Mouse (Mus musculus) limb, embryonic 13.5 days (tissue): ENCODE results near the gene Cpa2. TPM values are rescaled to one million over a fixed set of nuclear protein-coding genes. Genes with fewer than 3 reads are reported as not detected.

Source experiments
- ATAC-seq: fragments of 200-750 bp; cut with Nextera tagmentation; 2 replicates; pipeline ENCODE4 v1.8.0; 2017; ENCODE audit warnings: low read depth, moderate number of reproducible peaks, moderate TSS enrichment; ENCODE audit not compliant: low FRiP score
- H3K27ac ChIP-seq: fragments of 300-500 bp; sonication (generic); 2 replicates; pipeline ENCODE4 v1.5.1; 2015; ENCODE audit warnings: inconsistent platforms, mild to moderate bottlenecking, moderate library complexity
- H3K27me3 ChIP-seq: fragments of 300-500 bp; sonication (generic); 2 replicates; pipeline ENCODE4 v1.6.1; 2015; ENCODE audit warnings: mild to moderate bottlenecking, inconsistent platforms
- H3K36me3 ChIP-seq: fragments of 300-500 bp; sonication (generic); 2 replicates; pipeline ENCODE4 v1.6.1; 2015; ENCODE audit warnings: inconsistent platforms, mild to moderate bottlenecking, moderate library complexity
- H3K4me1 ChIP-seq: fragments of 300-500 bp; sonication (generic); 2 replicates; pipeline ENCODE4 v1.6.1; 2015; ENCODE audit warnings: inconsistent platforms
- H3K4me2 ChIP-seq: fragments of 300-500 bp; sonication (generic); replicated peaks from 2 replicates; pipeline ENCODE4 v1.6.1; 2015; ENCODE audit warnings: inconsistent platforms, mild to moderate bottlenecking, moderate library complexity
- H3K4me3 ChIP-seq: fragments of 300-500 bp; sonication (generic); 2 replicates; pipeline ENCODE4 v1.5.1; 2015; ENCODE audit warnings: moderate library complexity, mild to moderate bottlenecking, inconsistent platforms
- H3K9ac ChIP-seq: fragments of 300-500 bp; sonication (generic); 2 replicates; pipeline ENCODE4 v1.6.1; 2015; ENCODE audit warnings: mild to moderate bottlenecking, inconsistent platforms
- H3K9me3 ChIP-seq: fragments of 300-500 bp; sonication (generic); 2 replicates; pipeline ENCODE4 v1.6.1; 2016; ENCODE audit warnings: inconsistent platforms
- WGBS: fragments of 180-500 bp; shearing (Covaris S2); methylation state at CpG from one replicate; pipeline ENCODE4 v1.1.7; 2015; 5-methylcytosine and 5-hydroxymethylcytosine counted together
- polyA plus RNA-seq: library from polyadenylated mRNA; unstranded; fragments of >200 nt; fragmentation: Nextera tagmentation; extraction: Ambion mirVana; gene quantifications from 2 replicates; pipeline ENCODE4 v1.2.1, GENCODE M21; 2015

The Cpa2 gene
- polyA plus RNA-seq, 1 experiment from 2014 or later: 10.4 TPM

DNA sequence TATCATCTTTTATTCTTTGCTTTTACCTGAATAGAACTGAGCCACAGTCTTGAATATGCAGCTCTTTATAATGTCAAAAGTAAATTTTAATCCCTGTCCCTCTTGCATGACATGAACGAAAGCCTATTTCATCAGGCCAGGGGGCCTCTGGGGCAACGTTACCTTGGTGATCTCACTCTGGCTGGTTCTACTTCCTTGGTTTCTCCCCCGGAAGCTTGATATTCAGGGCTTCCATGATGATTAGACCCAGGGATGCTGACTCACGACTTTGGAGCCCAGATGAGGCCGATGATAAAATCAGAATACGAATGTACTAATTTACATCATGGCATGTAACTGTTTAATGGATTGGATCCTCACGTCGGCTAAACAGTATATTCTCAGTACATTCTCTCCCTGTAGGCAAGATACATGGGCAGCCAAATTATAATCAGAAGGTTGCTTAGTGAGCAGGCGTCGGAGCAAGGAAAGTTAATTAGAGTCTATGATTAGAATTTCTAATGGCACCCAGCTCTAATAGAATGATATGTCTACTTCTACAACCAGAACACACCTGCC lies 51.1 kb downstream of the Cpa2 start:
- peaks cover 41% of the 10 kb centered on the region for H3K4me1 ChIP-seq
- H3K9ac ChIP-seq: no peak overlapping the region
- H3K4me2 ChIP-seq: no peak overlapping the region
- WGBS: 53% methylated on average over 10 of the region's 10 CpGs
- H3K36me3 ChIP-seq: no peaks in the 10 kb centered on the region
- no peaks in the 10 kb centered on the region for H3K27me3 ChIP-seq
- no peak overlapping the region for H3K4me3 ChIP-seq
- ATAC-seq: no peak
- H3K9me3 ChIP-seq: no peaks in the 10 kb centered on the region
- no peak overlapping the region for H3K27ac ChIP-seq

GRCm38 (mm10) chr6:30594364-30594763 lies 53.0 kb downstream of the Cpa2 start:
- H3K9ac ChIP-seq: no peak overlapping the region
- no peaks in the 10 kb centered on the region for H3K27me3 ChIP-seq
- H3K36me3 ChIP-seq: no peaks in the 10 kb centered on the region
- H3K4me3 ChIP-seq: no peak overlapping the region
- no peak for ATAC-seq
- no peak overlapping the region for H3K4me2 ChIP-seq
- H3K4me1 ChIP-seq: peaks cover 42% of the 10 kb centered on the region
- no peaks in the 10 kb centered on the region for H3K9me3 ChIP-seq
- H3K27ac ChIP-seq: no peak overlapping the region
- 81% methylated on average over 7 of the region's 7 CpGs for WGBS

GRCm38 (mm10) chr6:30596230-30596898 lies 55.0 kb downstream of the Cpa2 start:
- ATAC-seq: no peak
- Histone ChIP-seq H3K36me3 (no peaks in the 10 kb centered on the region), H3K27ac (peak overlapping the region; percentile 67; the same call in 1 of the 2 replicates), H3K4me3 (no peak overlapping the region), H3K4me2 (no peak overlapping the region), H3K9me3 (no peaks in the 10 kb centered on the region), H3K9ac (no peak overlapping the region), H3K27me3 (no peaks in the 10 kb centered on the region), H3K4me1 (peaks cover 33% of the 10 kb centered on the region)
- WGBS: 82% methylated on average over 8 of the region's 8 CpGs

GRCm38 (mm10) chr6:30600033-30600432 lies 58.7 kb downstream of the Cpa2 start:
- Histone ChIP-seq H3K4me3 (no peak overlapping the region), H3K36me3 (no peaks in the 10 kb centered on the region), H3K27me3 (no peaks in the 10 kb centered on the region), H3K4me2 (no peak overlapping the region), H3K9ac (no peak overlapping the region), H3K4me1 (peaks cover 34% of the 10 kb centered on the region), H3K27ac (no peak overlapping the region), H3K9me3 (no peaks in the 10 kb centered on the region)
- no peak for ATAC-seq
- WGBS: 79% methylated on average over 3 of the region's 3 CpGs

DNA sequence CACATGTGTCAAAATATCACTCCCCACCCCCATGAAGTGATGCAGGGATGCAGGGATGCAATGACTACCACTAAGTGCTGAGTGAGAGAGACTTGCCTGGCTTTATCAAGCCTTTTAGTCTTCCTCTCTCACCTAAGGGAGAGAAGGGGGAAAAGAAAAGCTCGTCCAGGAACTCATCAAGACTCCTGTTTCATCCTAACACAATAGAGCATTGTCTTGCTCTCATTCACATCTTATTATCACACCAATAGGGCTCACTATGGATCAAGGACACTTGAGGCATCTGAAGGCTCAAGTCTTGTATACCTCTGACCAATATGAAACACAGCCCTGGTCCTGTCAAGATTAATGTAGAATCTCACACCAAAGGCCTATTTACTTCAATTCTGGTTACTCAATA lies 59.6 kb downstream of the Cpa2 start:
- Histone ChIP-seq H3K4me3 (no peak overlapping the region), H3K4me2 (no peak overlapping the region), H3K9ac (no peak overlapping the region), H3K27me3 (no peaks in the 10 kb centered on the region), H3K4me1 (peaks cover 34% of the 10 kb centered on the region), H3K9me3 (no peaks in the 10 kb centered on the region), H3K36me3 (no peaks in the 10 kb centered on the region), H3K27ac (no peak overlapping the region)
- ATAC-seq: no peak
- WGBS: 81% methylated on average over 1 of the region's 1 CpGs

DNA sequence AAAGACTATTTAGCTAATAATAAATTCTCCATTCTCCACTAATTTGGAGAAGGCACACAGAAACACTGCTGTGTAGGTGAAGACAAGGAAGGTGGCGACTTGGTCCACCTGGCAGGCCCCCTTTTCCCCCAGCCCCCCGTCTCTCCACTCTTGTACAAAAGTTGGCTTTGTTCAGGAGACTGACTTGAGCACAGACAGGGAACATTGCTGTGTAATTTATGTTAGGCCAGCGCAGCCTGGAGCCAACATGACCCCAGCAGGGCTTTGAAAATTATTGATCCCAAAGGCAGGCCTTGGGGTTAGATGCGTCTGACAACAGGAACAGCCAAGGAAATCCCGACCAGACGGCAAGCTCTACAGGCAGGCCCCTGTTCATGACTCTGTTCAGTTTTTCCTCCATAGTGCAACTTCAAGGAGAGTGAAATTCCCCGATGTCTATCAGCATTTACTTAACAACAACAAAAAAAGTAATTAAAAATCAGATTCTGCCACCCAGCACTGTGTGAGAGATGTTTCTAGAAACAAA lies 63.0 kb downstream of the Cpa2 start:
- WGBS: 25% methylated on average over 7 of the region's 7 CpGs
- Histone ChIP-seq H3K4me1 (peaks cover 31% of the 10 kb centered on the region), H3K27me3 (no peaks in the 10 kb centered on the region), H3K9me3 (no peaks in the 10 kb centered on the region), H3K4me3 (no peak overlapping the region), H3K27ac (peak overlapping the region; percentile 44; the same call in 1 of the 2 replicates), H3K9ac (no peak overlapping the region), H3K4me2 (no peak overlapping the region), H3K36me3 (no peaks in the 10 kb centered on the region)
- peak; percentile 58 for ATAC-seq

- WGBS: 81% methylated on average over 4 of the region's 4 CpGs
Observed at GRCm38 (mm10) chr6:30605111-30605510, 63.7 kb downstream of the Cpa2 start.

DNA sequence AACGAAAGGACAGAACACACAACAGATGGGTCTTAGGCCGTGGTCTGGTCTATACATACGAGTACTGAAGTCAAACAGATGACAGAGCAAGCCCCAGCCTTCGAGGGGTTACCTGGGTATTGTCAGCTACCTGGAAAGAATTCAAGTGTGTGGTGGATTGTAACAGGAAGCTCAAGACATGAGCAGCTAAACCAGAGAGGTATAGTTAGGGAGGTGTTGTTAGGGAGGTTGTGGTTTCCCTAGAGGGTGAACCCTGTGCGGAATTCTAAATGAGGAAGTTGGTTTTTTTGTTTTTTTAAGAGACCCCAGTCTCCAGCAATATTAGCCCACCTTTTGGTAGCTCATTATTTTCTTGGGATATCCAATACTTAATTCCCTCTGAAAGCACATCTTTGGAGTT lies 64.3 kb downstream of the Cpa2 start:
- no peaks in the 10 kb centered on the region for H3K9me3 ChIP-seq
- H3K27ac ChIP-seq: peak overlapping the region; percentile 44; the same call in 1 of the 2 replicates
- H3K36me3 ChIP-seq: no peaks in the 10 kb centered on the region
- H3K4me3 ChIP-seq: no peak overlapping the region
- H3K9ac ChIP-seq: no peak overlapping the region
- whole genome bisulfite sequencing: 63% methylated on average over 5 of the region's 5 CpGs
- H3K27me3 ChIP-seq: no peaks in the 10 kb centered on the region
- H3K4me2 ChIP-seq: no peak overlapping the region
- no peak for ATAC-seq
- peaks cover 31% of the 10 kb centered on the region for H3K4me1 ChIP-seq

More at GRCm38 (mm10) chr6:30605111-30605510, 63.7 kb downstream of the Cpa2 start:
- Histone ChIP-seq H3K4me2 (no peak overlapping the region), H3K4me1 (peaks cover 31% of the 10 kb centered on the region), H3K36me3 (no peaks in the 10 kb centered on the region), H3K4me3 (no peak overlapping the region), H3K27me3 (no peaks in the 10 kb centered on the region), H3K9ac (no peak overlapping the region), H3K27ac (peak overlapping the region; percentile 44; the same call in 1 of the 2 replicates), H3K9me3 (no peaks in the 10 kb centered on the region)
- no peak for ATAC-seq

DNA sequence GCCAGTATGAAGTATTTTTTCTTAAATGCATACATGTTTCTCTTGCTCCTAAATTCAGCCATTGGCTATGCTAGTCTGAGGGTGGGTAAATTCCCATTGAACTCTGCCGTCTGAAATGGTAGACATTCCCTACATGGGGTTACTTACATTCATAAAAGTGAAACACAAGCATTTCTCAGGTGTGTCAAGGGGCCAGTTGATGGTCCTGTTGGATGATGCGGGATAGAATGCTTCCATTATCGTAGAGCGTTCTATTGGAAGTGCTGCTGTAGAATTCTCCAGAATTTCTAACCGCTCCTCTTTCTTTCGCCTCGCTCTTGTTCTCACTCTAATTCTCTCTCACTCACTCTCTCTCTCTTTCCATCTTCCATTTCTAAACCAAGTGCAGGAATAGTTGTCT lies 69.3 kb downstream of the Cpa2 start, which contains the start of gene Cpa5:
TSS of gene Cpa5 (plus strand) at position 301 of the 400 bp plus-strand sequence.
- Histone ChIP-seq H3K27me3 (no peaks in the 10 kb centered on the region), H3K9ac (no peak within 1 kb of the TSS), H3K27ac (no peak within 1 kb of the TSS), H3K4me1 (peaks cover 28% of the 10 kb centered on the region), H3K4me3 (no peak within 1 kb of the TSS), H3K9me3 (no peaks in the 10 kb centered on the region), H3K4me2 (no peak within 1 kb of the TSS), H3K36me3 (no peaks in the 10 kb centered on the region)
- no peak for ATAC-seq
- WGBS: 94% methylated on average over 7 of the region's 7 CpGs

- H3K4me3 ChIP-seq: no peak overlapping the region
- no peaks in the 10 kb centered on the region for H3K36me3 ChIP-seq
- no peak overlapping the region for H3K4me2 ChIP-seq
- H3K27ac ChIP-seq: no peak overlapping the region
- no peak for ATAC-seq
- H3K4me1 ChIP-seq: peaks cover 28% of the 10 kb centered on the region
- WGBS: 71% methylated on average over 5 of the region's 5 CpGs
- H3K9ac ChIP-seq: no peak overlapping the region
- H3K27me3 ChIP-seq: no peaks in the 10 kb centered on the region
- no peaks in the 10 kb centered on the region for H3K9me3 ChIP-seq
Observed at GRCm38 (mm10) chr6:30611212-30611611, 69.8 kb downstream of the Cpa2 start.
